Mouse (Mus musculus) neutrophil, adult 5-6 weeks (primary cell): ENCODE data around the gene Lhfpl2. TPM values are rescaled to one million over a fixed set of nuclear protein-coding genes. Genes with fewer than 3 reads are reported as not detected.
A peak's percentile ranks its signal among the peaks of the same experiment; 100 is the strongest.
"Not testable (repeated sequence)": the region's sequence is repeated elsewhere in the genome, so short reads cannot be mapped to it uniquely, and the experiment has no call there.

Source experiments
- ATAC-seq: fragments of 151-379, 151-347 bp; 2 replicates; pipeline ENCODE4 v1.8.0; 2017; ENCODE audit warnings: mild to moderate bottlenecking, moderate TSS enrichment; ENCODE audit not compliant: insufficient number of reproducible peaks, poor library complexity, low FRiP score, severe bottlenecking; ENCODE audit errors: extremely low read depth
- total RNA-seq: library from RNA; stranded (forward); fragments of 200-1000 nt; gene quantifications from 2 replicates; pipeline ENCODE4 v1.2.3, GENCODE M21; 2017

The Lhfpl2 gene
- total RNA-seq = 0.23 and 0.86 TPM in 2 replicates

DNA sequence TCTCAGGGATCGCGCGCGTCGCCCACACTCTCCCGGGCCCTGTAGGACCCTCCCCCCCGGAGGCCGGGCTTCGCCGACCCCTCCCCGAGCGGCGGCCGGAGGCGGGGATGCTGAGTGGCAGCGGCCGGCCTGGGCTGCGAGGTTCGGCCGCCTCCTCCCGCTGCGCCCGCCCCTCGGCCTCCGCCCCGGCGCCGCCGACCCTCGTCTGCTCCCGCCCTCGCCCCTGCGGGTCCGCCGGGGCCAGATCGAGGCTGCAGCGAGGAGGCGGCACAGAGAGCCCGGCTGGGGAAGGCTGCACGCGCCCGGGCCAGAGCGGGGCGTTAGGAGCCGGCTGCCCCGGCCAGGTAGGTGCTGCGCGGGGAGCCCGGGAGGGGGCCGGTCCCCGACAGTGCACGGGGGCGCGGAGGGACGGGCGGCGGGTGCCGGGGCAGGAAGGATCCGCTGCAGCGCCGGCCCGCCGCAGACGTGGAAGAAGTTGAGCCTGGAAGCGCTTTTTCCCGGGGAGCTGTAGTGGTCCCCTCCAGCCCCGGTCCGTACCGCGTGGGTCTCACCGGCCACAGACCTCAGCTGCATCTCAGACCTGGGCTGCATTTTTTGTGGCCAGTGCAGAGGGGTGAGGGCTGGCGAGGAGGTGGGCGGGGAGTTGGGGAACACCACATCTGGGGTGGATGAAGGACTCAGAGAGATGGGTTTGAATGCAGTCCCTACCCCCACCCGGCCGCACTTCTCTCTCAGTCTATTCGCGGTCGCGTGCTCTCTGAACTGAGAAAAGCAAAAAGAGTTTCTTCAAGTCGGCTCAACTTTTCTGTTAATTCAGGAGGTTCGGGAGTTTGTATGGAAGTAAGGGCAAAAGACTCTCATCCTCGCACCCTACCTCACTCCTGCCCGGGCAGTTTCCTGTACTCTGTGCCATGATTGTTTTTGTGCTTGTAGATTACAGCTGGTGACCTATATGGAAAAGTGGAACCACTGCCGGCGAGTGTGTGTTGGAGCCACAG, at the start of gene Lhfpl2:
Lhfpl2 (plus strand) TSS at position 234 of the 998 bp plus-strand sequence.
- ATAC-seq = peak; percentile 14; the same call in 1 of the 2 replicates

GRCm38 (mm10) chr13:94011996-94012575, 45.5 kb upstream of the Lhfpl2 start:
- no peak for ATAC-seq

GRCm38 (mm10) chr13:94013986-94014385, 43.6 kb upstream of the Lhfpl2 start:
- no peak for ATAC-seq

DNA sequence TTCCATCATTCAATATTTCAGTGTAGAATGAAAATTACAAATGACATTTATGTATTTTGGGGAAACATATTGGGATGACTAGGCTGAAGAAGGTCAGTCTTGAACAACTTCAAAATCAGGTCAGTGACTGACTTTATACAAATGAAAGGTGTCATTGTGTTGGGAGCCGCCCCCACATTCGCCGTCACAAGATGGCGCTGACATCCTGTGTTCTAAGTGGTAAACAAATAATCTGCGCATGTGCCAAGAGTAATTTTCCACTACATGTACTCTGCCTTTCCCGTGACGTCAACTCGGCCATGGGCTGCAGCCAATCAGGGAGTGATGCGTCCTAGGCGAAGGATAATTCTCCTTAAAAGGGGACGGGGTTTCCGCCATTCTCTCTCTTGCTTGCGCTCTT, 33.0 kb upstream of the Lhfpl2 start:
- ATAC-seq = not testable (repeated sequence)

DNA sequence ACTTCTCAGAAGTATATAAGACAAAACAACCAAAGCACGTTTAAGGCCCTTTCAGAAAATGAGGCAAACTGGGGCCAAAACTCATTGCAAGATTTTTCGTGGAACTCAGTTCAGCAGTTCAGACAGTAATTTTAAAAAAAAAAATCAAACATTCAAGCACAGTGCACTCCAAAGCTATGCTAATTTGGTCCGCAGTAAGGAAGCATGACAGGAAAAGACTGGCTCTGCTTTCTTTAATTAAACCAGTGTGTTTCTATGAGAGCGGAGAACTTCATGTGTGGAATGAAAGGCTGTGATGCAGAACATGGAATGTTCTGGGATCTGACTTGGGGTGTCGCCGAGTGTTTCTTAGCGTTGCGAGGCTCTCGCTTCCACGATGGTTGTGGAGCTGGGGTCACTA, 28.4 kb upstream of the Lhfpl2 start:
- ATAC-seq = no peak

GRCm38 (mm10) chr13:94030551-94030950, 27.0 kb upstream of the Lhfpl2 start:
- ATAC-seq = 0 out of 2 replicates have a peak, but pooled peaks have one; percentile 9

GRCm38 (mm10) chr13:94037313-94038051, 20.1 kb upstream of the Lhfpl2 start:
- ATAC-seq = no peak

DNA sequence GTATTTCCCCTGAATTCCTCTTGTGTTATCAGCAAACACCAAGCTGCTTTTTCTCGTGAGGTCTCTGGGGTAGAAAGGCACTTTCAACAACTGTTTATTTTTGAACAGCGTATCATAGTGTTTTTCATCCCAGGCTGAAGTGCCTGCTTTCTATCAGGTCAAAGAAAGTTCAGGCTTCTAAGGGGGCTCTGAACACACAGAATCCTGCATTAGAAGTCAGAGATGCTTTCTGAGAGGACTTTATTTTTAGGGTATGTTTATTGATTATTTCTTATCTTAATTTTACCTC, 19.6 kb upstream of the Lhfpl2 start:
- ATAC-seq = no peak

GRCm38 (mm10) chr13:94050036-94050435, 7.6 kb upstream of the Lhfpl2 start:
- ATAC-seq = no peak

GRCm38 (mm10) chr13:94050782-94051181, 6.8 kb upstream of the Lhfpl2 start:
- ATAC-seq = no peak

DNA sequence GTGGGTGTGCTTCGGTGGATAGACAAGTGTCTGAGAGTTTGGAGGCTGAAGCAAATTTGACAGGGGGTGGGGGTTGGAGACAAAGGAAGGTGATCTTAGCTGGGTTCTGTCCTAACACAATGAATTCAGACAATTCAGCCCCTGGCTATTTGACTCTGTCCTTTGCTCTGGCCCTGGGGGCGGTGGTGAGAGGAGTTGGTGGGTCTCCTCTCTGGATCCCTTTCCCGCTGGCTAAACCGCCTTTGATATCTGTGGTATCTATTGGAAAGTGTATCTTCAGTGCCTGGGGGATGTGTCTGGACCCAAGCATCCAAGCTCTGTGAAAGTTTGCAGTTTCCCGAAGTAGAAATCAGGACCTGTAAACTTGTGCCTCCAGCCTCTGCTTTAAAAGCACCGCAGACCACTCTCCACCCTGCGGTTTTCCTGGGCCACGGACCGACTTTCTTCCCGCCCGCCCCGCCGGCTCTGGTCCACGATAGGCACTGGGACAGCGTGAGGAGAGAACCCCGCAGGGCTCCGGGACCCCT, 497 bp upstream of the Lhfpl2 start:
- no peak for ATAC-seq

DNA sequence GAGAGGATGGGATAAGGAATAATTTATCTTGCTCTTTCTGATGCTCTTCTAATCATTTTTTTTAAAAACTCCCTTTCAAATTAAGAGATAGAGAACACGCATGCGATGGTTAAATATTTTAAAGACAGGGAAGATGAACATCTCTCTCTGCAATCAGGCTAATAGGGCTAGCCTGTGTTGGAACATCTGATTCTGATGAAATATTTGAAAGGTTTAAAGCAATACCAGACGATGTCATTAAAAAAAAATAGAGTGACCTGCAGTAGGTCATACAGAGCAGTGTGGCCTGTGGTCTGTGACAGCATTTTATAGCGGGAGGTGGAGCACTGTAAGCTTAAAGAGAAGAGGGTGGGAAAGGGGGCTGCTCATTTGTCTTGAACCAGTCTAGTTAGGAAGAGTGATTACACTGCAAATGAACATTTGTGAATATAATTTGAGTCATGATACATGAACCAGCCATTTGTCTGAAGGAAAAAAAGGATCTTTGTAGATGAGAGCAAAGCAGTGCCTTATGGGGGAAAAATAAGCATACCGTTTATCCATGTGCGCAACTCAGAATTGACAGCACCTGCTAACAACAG, 1.1 kb downstream of the Lhfpl2 start:
- ATAC-seq = no peak

GRCm38 (mm10) chr13:94059373-94059772, 1.8 kb downstream of the Lhfpl2 start:
- ATAC-seq = no peak

GRCm38 (mm10) chr13:94059778-94060177, 2.2 kb downstream of the Lhfpl2 start:
- peak; percentile 39; the same call in 1 of the 2 replicates for ATAC-seq

DNA sequence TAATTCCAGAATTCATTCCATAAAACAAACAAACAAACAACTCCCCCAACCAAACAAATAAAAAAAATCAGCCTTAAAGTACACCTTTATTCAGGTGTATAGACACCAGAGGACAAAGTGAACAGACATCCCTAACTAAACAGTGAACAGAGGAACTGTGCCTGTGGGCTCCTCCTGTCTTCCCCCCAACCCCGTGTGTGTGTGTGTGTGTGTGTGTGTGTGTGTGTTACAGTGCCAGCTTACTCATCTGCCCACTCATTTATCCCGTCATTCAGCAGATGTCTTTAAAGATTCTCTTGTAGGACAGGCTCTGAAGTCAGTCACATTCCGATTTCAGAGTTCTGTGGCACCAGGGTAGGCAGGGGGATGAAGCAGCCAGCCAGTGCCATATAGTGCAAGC, 2.9 kb downstream of the Lhfpl2 start:
- no peak for ATAC-seq

GRCm38 (mm10) chr13:94061256-94061877, 3.8 kb downstream of the Lhfpl2 start:
- ATAC-seq = no peak

- no peak for ATAC-seq
Observed at GRCm38 (mm10) chr13:94062349-94063111, 4.9 kb downstream of the Lhfpl2 start.

DNA sequence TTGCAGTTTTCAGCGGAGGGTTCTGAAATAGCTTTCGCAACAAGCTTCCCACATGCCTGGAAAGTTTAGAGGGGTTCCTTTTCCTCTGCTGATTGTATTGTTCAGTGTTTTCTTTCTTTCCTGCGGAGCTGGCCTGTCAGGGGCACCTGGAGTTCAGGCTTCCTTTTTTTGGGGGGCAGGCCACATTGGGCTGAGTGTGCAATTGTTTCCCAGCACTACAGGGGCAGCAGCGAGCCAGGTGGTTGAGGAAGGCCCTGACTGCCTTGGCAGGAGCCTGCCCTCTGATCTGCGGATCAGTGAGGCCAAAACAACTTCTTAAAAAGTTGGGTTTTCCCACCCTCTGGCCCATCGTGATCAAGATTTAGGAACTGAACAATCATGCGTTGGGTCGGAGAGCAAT, 5.6 kb downstream of the Lhfpl2 start:
- peak; percentile 31; the same call in 1 of the 2 replicates for ATAC-seq
